Mouse (Mus musculus) Patski (cell line): ENCODE results near the gene Csrnp2. TPM values are rescaled to one million over a fixed set of nuclear protein-coding genes. Genes with fewer than 3 reads are reported as not detected.

Source experiments
- ATAC-seq: fragments of 100-300 bp; one replicate; pipeline ENCODE4 v1.8.0; 2021
- CTCF ChIA-PET: fragments of 350-600 bp; sonication (Branson Sonifier 250); formaldehyde crosslinking; loops from one replicate; lab custom pipeline; 2022; ENCODE audit warnings: inconsistent platforms; lab: Charles Lee
- POLR2A ChIA-PET: fragments of 350-600 bp; sonication (Branson Sonifier 250); formaldehyde crosslinking; loops from one replicate; lab custom pipeline; 2022; ENCODE audit warnings: antibody characterized with exemption, inconsistent platforms; lab: Charles Lee
- DNase-seq: peaks from one replicate; pipeline ENCODE4 v3.0.0-alpha.2; 2011; ENCODE audit warnings: low read depth, low spot score
- H3K27me3 ChIP-seq: fragments of 371-371 bp; one replicate; pipeline ENCODE4 v1.5.1; 2021
- CTCF ChIP-seq: fragments of 100-300 bp; IDR thresholded peaks from one replicate; pipeline ENCODE4 v1.5.1; 2021
- in situ Hi-C: fragments of 300-500 bp; cut with MboI; formaldehyde crosslinking; loops from 3 replicates; pipeline ENCODE4 v1.11.1; 2018; ENCODE audit warnings: low pct_unique_long_range_greater_than_20kb, mixed read lengths
- polyA plus RNA-seq: library from polyadenylated mRNA; unstranded; gene quantifications from one replicate; pipeline ENCODE4 v1.2.3, GENCODE M21; 2021

The Csrnp2 gene
- polyA plus RNA-seq, 1 experiment from 2014 or later, result 13.7 TPM

DNA sequence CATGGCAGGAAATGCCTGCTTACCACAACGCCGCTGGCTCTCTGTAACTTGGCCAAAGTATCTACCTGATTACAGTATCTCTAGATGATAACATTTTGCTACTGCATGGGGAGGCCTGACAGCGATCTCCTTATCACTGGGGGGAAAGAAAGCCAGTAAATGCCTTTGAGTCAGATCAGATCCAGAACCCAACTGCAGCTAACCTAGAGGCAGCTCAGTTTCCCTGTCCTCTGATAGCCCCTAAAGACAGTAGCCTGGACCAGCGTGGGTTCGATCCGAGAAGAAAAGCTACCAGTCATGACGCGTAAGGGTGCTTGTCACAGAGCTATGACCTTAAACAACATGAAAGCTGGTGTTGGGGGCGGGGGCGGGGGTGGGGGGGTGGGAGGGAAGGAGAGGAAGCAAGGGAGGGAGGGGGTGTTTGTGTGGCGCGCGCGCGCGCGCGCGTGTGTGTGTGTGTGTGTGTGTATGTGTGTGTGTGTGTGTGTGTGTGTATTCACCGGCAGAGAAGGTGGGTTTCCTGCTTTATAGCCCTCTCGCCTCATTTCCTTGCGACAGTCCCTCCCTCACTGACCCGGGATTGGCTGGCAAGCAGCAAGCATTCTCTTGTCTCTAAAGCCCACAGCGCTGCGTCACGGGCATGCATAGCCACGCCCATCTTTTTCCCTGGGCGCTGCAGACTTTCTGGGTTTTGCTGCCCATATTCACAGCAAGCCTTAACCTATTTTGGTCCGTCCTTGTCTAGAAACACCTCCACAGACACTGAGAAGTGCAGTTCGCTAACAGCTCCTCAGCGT is 52.0 kb downstream of the Csrnp2 start:
- no peak for TF ChIP-seq CTCF
- DNase-seq (no peak), ATAC-seq (no peak)
- in situ Hi-C loops, result loop anchor here (10.0 kb wide), 1 partner anchor 409 kb away; the partner anchor contains the start of gene Dip2b
- no peaks in the 10 kb centered on the region for H3K27me3 ChIP-seq
- CTCF ChIA-PET, result interaction anchor here (1.3 to 3.2 kb wide), 3 partner anchors 14 to 19 kb away, joined by 3 to 8 read pairs (median 4); no protein-coding TSS in a partner anchor
- POLR2A ChIA-PET, result no interaction called here

DNA sequence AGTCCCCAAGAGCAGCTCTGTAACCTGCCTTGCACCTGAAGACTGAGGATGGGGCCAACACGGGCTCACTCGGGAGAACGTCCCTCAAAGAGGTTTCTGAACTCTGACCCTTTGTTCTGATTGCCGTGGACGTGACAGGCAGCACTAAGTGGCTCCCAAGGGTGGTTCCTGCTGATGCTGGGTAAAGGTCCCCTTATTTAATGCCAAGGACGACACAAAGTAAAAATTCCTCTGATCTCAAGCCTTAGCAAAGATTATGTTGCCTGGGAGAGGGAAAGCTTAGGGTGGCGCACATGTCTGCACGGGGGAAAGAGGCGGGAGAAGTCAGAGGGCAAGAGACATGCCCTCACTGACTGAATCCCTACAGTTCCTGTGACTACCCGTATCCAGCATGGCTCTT is 58.8 kb downstream of the Csrnp2 start:
- DNase-seq (no peak), ATAC-seq (no peak)
- TF ChIP-seq CTCF, result no peak
- CTCF ChIA-PET, result interaction anchor here (0.7 to 0.9 kb wide), 2 partner anchors 15 to 275 kb away, joined by 3 to 4 read pairs; partner anchors contain the start of gene Gm5475
- in situ Hi-C loops, result no loop called here
- POLR2A ChIA-PET, result no interaction called here
- no peaks in the 10 kb centered on the region for H3K27me3 ChIP-seq

GRCm38 (mm10) chr15:100436112-100436511 is 59.2 kb downstream of the Csrnp2 start:
- ChIA-PET POLR2A (no interaction called here), CTCF (interaction anchor here (0.7 kb wide), 1 partner anchor 275 kb away, joined by 3 read pairs; no protein-coding TSS in a partner anchor)
- in situ Hi-C loops, result no loop called here
- no peaks in the 10 kb centered on the region for H3K27me3 ChIP-seq
- TF ChIP-seq CTCF, result no peak
- no peak for ATAC-seq
- DNase-seq, result no peak

GRCm38 (mm10) chr15:100433234-100433633 is 62.1 kb downstream of the Csrnp2 start:
- ATAC-seq (no peak), DNase-seq (no peak)
- TF ChIP-seq CTCF, result no peak
- CTCF ChIA-PET, result interaction anchor here (1.4 kb wide), 1 partner anchor 18 kb away, joined by 3 read pairs; no protein-coding TSS in a partner anchor
- POLR2A ChIA-PET, result interaction anchor here (1.5 kb wide), 1 partner anchor 10 kb away, joined by 4 read pairs; no protein-coding TSS in a partner anchor
- in situ Hi-C loops, result no loop called here
- no peaks in the 10 kb centered on the region for H3K27me3 ChIP-seq

DNA sequence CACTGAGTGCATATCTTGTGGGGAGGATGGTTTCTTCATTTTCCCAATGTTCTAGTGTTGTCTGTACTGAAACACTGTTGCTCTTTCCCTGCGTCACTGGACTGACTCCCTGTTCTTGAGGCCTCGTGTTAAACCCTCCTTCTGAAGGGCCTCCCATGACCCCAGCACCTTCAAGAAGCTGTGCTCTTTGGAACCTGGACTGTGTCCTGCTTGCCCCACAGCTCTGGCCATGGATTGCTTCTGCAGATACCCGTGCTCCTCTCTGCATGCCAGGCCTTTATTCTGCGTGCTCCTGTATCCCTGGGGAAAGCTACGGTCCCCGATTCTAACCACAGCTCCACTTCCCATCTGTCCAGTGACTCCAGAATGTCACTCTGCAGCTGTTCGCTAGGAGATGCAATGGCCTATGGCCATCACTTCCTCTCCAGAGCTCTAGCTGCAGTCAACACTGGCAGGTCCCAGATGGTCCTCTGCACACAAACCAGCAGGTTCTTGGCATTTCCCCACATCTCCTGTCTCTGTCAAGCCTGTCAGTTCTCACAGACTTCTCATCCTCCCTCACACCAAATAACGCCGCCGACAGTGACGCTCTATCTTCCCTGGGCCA is 65.2 kb downstream of the Csrnp2 start:
- no peak for TF ChIP-seq CTCF
- ATAC-seq (no peak), DNase-seq (no peak)
- H3K27me3 ChIP-seq, result no peaks in the 10 kb centered on the region
- ChIA-PET CTCF (interaction anchor here (1.1 kb wide), 1 partner anchor 27 kb away, joined by 4 read pairs; no protein-coding TSS in a partner anchor), POLR2A (no interaction called here)
- in situ Hi-C loops, result no loop called here

Other genes starting within 250 kb of the Csrnp2 start
- gene Tmprss12, start 214.7 kb downstream of the Csrnp2 start, polyA plus RNA-seq, result not detected
- gene Mettl7a1, start 191.3 kb downstream of the Csrnp2 start, polyA plus RNA-seq, result 567 TPM
- 88.9 TPM for gene Mettl7a3, start 160.6 kb downstream of the Csrnp2 start, polyA plus RNA-seq
- 0.51 TPM for gene Methig1, start 142.3 kb downstream of the Csrnp2 start, polyA plus RNA-seq
- 4.1 TPM for gene Mettl7a2, start 142.3 kb downstream of the Csrnp2 start, polyA plus RNA-seq
- not detected for gene Higd1c, start 130.9 kb downstream of the Csrnp2 start, polyA plus RNA-seq
- gene Gm5475, start 73.3 kb downstream of the Csrnp2 start, polyA plus RNA-seq, result 0.55 TPM
- gene Slc11a2, start 70.4 kb downstream of the Csrnp2 start, polyA plus RNA-seq, result 78.4 TPM
- 52.3 TPM for gene Letmd1, start 26.5 kb downstream of the Csrnp2 start, polyA plus RNA-seq
- 35.2 TPM for gene Tfcp2, start 56.5 kb upstream of the Csrnp2 start, polyA plus RNA-seq
- gene Pou6f1, start 104.5 kb upstream of the Csrnp2 start, polyA plus RNA-seq, result 54.5 TPM
- 239 TPM for gene Dazap2, start 119.9 kb upstream of the Csrnp2 start, polyA plus RNA-seq
- 11.7 TPM for gene Smagp, start 141.5 kb upstream of the Csrnp2 start, polyA plus RNA-seq
- gene Bin2, start 174.1 kb upstream of the Csrnp2 start, polyA plus RNA-seq, result not detected
- 4.1 TPM for gene Cela1, start 192.4 kb upstream of the Csrnp2 start, polyA plus RNA-seq
- gene Galnt6, start 233.9 kb upstream of the Csrnp2 start, polyA plus RNA-seq, result 0.03 TPM